Mouse (Mus musculus) CD8-positive naive resting alpha-beta T cell, adult 2 months (primary cell): Measurements from ENCODE around the gene Gm8922.
"Not testable (repeated sequence)": the region's sequence is repeated elsewhere in the genome, so short reads cannot be mapped to it uniquely, and the experiment has no call there.

Source experiments
- DNase-seq, 2 experiments: peaks; one replicate each; pipeline ENCODE4 v3.0.0; 2022; ENCODE audit warnings: low read depth in 2 of 2, low spot score in 2 of 2

The Gm8922 gene

GRCm38 (mm10) chr5:11681659-11682058 lies at the start of gene Gm8922:
Gene Gm8922 (plus strand): TSS chr5:11681959.
- DNase-seq, result not testable (repeated sequence)
